Mouse (Mus musculus) G1E (cell line): ENCODE data around the gene Bard1.

Experiments used
- CTCF ChIP-seq: IDR thresholded peaks from 2 replicates; pipeline ENCODE4 v1.5.1; 2012; ENCODE audit warnings: low read depth, low read length, inconsistent platforms, mixed read lengths
- GATA1 ChIP-seq: IDR thresholded peaks from 2 replicates; pipeline ENCODE4 v1.6.1; 2012; ENCODE audit warnings: borderline replicate concordance, low read length, inconsistent platforms, mixed read lengths
- POLR2AphosphoS5 ChIP-seq: IDR thresholded peaks from 2 replicates; pipeline ENCODE4 v1.6.1; 2012; ENCODE audit warnings: low read depth, low read length, inconsistent platforms; ENCODE audit not compliant: insufficient replicate concordance
- TAL1 ChIP-seq: conservative IDR thresholded peaks from 2 replicates; pipeline ENCODE4 v1.6.1; 2012; ENCODE audit warnings: low read depth, low read length, inconsistent platforms, mixed read lengths

GRCm38 (mm10) chr1:71063885-71064492 lies 39.0 kb downstream of the Bard1 start:
- TF ChIP-seq POLR2AphosphoS5: no peak
- no peak for TF ChIP-seq CTCF
- no peak for TF ChIP-seq GATA1
- TF ChIP-seq TAL1: no peak
